Mouse (Mus musculus) CD8-positive naive resting alpha-beta T cell, adult 2 months (primary cell): Measurements from ENCODE around the gene Slc17a6.

ENCODE experiments used
- DNase-seq, 2 experiments: peaks; one replicate each; pipeline ENCODE4 v3.0.0; 2022; ENCODE audit warnings: low read depth in 2 of 2, low spot score in 2 of 2

Gene Slc17a6

GRCm38 (mm10) chr7:51621694-51622145, at the start of gene Slc17a6:
Slc17a6 (plus strand) TSS chr7:51622006.
- no peak for DNase-seq

- DNase-seq, result no peak
Measured at GRCm38 (mm10) chr7:51600021-51600420, 21.8 kb upstream of the Slc17a6 start.

DNA sequence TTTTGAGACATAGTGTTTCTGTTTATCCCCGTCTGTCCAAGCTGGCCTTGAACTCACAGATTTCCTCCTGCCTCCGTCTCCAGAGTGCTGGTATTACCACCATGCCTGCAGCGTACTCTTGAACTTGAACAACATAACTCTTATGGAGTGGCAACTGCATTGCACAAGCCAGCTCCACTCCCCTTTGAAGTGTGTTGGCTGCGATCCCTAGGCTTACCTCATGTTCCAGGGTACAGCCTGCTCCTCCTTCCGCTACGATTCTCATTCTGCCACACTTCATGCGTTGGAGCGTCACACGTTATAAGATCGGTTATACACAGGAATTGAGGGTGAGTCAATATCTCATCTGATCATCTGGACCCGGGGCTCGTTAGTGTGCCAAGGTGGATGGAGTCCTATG, 18.1 kb upstream of the Slc17a6 start:
- no peak for DNase-seq

DNA sequence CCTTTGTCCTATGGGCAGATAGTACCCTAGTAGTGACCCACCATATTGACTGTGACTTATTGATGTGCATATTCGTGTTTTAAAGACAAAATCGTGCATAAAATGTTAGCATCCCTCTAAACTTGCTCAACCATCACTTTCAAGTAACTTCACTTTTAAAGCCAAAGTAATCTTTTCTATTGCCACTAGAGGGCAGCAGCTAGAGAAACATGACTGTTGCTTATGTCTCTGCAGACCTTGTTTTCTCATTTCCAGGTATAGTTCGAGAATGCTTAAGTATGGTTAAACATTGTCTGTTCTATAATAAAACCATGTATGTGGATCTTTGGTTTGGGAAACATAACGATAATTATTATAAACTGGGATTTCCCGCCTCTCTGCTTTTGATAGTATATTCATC, 7.4 kb upstream of the Slc17a6 start:
- no peak for DNase-seq

DNA sequence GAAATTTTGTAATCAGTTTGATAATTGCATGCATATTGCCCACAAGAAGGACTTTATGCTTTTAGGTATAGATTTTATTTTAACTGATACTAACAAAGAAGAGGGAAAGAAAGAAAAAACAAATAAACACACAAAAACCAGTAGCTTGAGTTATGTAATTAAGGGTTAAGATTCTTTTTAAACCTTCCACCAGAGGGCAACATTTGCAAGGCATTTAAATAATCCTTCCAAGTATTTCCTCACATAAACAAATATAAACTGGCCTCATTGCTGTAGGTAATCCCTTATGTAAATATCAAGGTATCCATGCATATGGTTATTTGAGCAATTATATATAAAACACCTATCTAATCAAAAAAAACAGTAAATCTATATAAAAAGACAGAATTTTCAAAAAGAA, 3.9 kb upstream of the Slc17a6 start:
- DNase-seq, result no peak

- DNase-seq, result no peak
Measured at GRCm38 (mm10) chr7:51618412-51618811, 3.4 kb upstream of the Slc17a6 start.

- no peak for DNase-seq
Measured at GRCm38 (mm10) chr7:51619977-51620376, 1.8 kb upstream of the Slc17a6 start.

- DNase-seq, result no peak
Measured at GRCm38 (mm10) chr7:51622196-51622595, 390 bp downstream of the Slc17a6 start.

GRCm38 (mm10) chr7:51622666-51623065, 860 bp downstream of the Slc17a6 start:
- DNase-seq, result no peak

GRCm38 (mm10) chr7:51624336-51624897, 2.6 kb downstream of the Slc17a6 start:
- no peak for DNase-seq

DNA sequence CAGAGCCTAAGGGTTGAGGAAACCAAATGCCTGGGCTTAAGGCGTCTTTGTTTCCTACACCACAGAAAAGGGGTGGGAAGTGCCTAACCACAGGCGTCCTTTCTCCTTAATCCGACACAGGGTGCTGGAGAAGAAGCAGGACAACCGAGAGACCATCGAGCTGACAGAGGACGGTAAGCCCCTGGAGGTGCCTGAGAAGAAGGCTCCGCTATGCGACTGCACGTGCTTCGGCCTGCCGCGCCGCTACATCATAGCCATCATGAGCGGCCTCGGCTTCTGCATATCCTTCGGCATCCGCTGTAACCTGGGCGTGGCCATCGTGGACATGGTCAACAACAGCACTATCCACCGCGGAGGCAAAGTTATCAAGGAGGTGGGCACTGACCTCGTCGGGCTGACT, 3.4 kb downstream of the Slc17a6 start:
- no peak for DNase-seq

DNA sequence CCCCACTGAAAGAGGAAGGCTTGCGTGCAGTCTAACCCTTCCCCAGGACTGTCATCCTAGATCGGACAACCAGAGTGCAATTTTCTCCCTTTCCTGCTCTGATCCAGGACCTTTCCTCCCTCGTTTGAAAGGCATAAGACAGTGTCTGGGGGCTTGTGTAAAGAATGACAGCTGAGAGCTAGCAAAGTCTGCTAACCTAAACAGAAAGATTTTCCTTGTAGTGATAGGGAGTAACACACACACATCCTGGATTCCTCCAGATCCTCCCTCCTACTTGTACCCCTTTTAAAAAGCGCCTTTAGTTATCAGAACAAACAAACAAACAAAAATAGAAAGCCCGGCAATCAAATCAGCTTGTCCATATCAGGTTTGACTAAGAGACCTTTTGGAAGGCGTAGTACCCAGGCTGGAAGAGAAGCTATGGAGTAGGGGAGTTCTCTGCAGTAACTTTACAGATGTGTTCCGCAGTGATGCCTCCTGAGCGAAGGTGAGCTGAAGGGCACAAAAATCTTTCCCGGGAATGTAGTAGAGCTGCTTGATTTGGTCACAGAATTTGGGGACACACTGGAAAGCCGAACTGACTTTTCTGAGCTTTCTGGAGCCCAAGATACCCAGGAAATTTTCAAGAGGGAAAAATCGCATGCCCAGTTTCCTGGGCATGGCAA, 3.9 kb downstream of the Slc17a6 start:
- no peak for DNase-seq

DNA sequence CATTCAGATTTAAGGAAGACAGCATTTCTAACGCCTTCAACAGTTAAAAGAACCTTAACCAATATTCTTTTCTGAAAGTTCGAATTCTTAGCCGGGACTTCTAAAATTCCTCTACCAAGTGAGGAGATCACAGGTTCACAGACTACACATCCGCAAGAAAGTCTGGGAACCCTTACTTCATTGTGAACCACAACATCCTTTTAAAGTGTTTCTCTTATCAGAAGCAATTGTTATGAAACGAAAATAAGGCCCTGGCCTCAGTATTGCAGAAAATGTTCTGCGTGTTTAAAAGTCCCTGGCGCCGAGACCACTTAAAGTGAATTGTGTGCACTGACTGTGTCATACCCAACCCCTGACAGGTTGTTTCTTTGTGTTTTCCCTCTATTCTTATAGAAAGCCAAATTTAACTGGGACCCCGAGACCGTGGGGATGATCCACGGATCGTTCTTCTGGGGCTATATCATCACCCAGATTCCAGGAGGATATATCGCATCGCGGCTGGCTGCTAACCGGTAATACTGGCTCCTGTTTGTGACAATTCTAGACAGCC, 4.7 kb downstream of the Slc17a6 start:
- DNase-seq, result no peak

DNA sequence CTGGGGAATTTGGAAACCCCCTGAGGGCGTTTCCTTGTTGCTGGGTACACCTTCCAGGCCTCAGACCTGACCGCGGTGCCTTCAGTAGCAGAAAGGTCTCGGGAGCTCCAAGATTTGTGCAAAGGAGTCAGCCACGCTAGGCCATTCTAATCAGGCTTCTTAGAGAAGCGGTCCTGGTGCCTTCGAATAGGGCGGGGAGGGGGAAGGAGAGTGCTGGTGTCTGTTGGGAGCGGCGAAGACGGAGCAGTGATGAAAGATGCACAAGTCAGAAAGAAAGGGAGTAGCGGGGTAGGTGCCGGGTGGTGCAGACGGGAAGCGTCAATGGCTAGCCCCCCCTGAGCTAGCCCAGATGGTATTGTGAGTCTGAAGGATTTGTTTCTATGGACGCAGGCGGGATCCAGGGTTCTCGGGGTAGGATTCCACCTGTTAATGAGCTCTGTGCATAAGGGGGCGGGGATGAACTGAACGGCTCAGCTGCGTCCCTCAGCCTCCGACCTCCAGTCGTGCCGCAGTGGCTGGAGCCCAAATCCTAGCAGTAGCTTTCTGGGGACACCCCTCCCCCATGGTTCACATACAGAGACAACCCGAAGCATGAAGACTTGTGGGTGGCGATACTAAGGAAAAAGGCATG, 5.3 kb downstream of the Slc17a6 start:
- DNase-seq, result no peak

GRCm38 (mm10) chr7:51627666-51628065, 5.9 kb downstream of the Slc17a6 start:
- no peak for DNase-seq

DNA sequence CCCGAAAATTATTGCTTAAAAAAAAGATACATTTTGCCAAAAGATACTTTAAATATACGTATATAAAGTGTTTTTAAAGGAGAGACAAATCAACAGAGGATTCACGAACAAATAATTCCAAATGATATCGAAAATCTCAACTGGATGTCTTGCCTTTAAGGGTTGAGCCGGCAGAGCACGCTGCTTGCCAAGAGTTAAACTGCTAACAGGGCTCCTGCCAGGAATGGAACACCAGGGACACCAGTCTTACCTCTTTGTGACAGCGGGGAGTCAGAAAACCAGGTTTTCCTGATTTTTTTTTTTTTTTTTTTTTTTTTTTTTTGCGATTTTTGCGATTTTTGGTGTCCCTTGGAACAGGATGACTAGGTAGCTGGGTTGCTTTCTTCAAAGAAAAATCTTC, 6.5 kb downstream of the Slc17a6 start:
- no peak for DNase-seq

DNA sequence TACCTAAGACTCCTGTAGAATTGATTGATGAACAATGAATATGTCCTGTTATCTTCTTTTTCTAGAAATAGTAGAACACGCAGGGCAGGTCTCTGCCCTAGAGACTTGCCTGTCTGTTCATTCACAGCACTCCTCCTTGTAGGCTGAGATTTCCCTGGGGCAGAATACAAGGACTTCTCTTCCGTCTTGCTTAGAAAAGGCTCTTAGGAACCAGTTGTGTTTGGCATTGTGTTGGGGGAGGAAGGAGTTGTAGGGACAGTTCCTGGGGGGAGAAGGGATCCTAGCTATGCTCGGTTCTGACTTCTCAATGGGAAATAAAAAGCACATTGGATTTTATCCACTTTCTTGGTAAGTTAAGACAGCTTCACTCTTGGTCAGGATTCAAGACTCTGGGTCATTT, 7.4 kb downstream of the Slc17a6 start:
- DNase-seq, result no peak

GRCm38 (mm10) chr7:51631171-51631570, 9.4 kb downstream of the Slc17a6 start:
- DNase-seq, result no peak

DNA sequence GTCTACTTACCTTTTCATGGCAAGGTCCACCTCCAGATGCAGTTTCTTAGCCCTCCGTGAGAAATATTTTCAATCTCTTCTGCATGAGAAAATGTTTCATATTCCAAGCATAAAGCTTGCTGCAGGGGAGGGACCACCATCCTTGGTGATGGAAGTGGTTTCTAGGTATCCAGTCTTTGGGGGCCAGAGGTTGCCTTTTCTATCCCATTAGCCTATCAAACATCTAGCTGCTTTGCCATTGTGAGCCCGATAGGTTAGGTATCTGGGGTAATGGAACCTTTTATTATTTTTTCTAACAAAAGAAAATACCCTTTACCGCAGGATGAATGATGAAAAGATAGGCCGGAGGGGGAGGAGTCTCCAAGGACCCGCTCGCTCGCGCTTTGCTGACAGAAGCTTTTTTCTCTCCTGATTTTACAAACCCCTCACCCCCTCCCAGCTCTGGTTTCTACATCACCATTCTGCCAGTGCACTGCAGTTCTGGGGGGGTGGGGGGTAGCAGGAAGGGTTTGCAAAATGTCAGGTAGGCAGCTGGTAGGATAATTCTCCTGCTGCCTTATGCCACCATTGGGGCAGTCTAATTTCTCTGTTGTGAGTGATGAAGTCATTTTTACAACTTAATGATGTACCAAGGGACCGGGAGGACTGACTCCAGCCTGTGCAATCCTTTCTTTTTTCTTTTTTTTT, 10.9 kb downstream of the Slc17a6 start:
- no peak for DNase-seq

DNA sequence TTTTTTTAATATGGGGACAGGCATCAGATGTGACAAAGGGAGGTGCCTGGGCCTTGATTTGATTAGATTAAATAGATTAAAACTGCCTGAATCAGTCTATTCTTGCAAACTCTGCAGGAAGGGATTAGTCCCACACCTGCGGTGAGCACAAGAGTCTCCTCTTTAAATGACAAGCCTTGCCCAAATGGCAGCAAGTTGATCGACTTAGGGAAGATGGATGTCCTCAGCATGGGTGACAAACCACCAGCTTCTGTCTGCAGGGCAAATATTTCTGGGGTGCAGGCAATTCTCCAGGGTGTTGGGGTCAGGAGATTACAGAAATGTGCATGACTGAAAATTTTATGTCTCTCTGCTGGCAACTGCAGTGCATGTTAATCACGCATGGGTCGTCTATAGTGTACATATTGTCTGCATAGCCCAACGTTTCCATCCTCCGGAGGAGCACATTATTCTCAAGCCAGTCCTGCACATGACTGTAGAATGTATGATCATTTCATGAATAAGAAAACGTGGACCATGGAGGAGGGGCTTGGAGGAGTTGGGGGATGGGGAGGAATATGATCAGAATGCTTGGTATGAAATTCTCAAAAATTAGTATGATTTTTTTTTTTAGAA, 11.5 kb downstream of the Slc17a6 start:
- no peak for DNase-seq

GRCm38 (mm10) chr7:51657152-51657551, 35.3 kb downstream of the Slc17a6 start:
- DNase-seq, result no peak
